Mouse (Mus musculus) MEL (cell line): Measurements from ENCODE around the gene 6030408B16Rik. TPM values are rescaled to one million over a fixed set of nuclear protein-coding genes. Genes with fewer than 3 reads are reported as not detected.

Experiments used
- DNase-seq: peaks from one replicate; pipeline ENCODE4 v3.0.0; 2011; ENCODE audit warnings: low read depth, low spot score
- H3K27ac ChIP-seq: 2 replicates; pipeline ENCODE4 v1.5.1; 2012; ENCODE audit warnings: low read depth, mild to moderate bottlenecking, control low read depth, low read length, moderate library complexity; ENCODE audit not compliant: control insufficient read depth
- H3K27me3 ChIP-seq, 2 experiments: fragments of 150-350 bp in 1 of 2; sonication (generic) in 1 of 2; 2 replicates each; pipeline ENCODE4 v1.6.1; 2012; ENCODE audit warnings: low read length in 2 of 2, mild to moderate bottlenecking in 2 of 2, improper control_type of control experiment in 1 of 2, moderate library complexity in 1 of 2; ENCODE audit not compliant: insufficient read depth in 2 of 2, control insufficient read depth in 1 of 2
- H3K36me3 ChIP-seq, 2 experiments: 2 replicates each; pipeline ENCODE4 v1.6.1; 2012 to 2014; ENCODE audit warnings: low read length in 2 of 2, improper control_type of control experiment in 1 of 2, inconsistent platforms in 1 of 2, mild to moderate bottlenecking in 1 of 2; ENCODE audit not compliant: insufficient read depth in 2 of 2, control insufficient read depth in 1 of 2
- H3K4me1 ChIP-seq, 2 experiments: fragments of 150-350 bp in 1 of 2; sonication (generic) in 1 of 2; 2 replicates each; pipeline ENCODE4 v1.6.1; 2012; ENCODE audit warnings: low read length in 2 of 2, improper control_type of control experiment in 1 of 2, mild to moderate bottlenecking in 1 of 2; ENCODE audit not compliant: insufficient read depth in 2 of 2, control insufficient read depth in 1 of 2
- H3K4me3 ChIP-seq, 2 experiments: fragments of 150-350 bp in 1 of 2; sonication (generic) in 1 of 2; 2 replicates each; pipeline ENCODE4 v1.5.1; 2012; ENCODE audit warnings: low read depth in 2 of 2, low read length in 2 of 2, mild to moderate bottlenecking in 2 of 2, moderate library complexity in 2 of 2, control low read depth in 1 of 2, improper control_type of control experiment in 1 of 2; ENCODE audit not compliant: control insufficient read depth in 1 of 2, insufficient read depth in 1 of 2
- H3K79me2 ChIP-seq: 2 replicates; pipeline ENCODE4 v1.6.1; 2012; ENCODE audit warnings: mild to moderate bottlenecking, low read length, moderate library complexity; ENCODE audit not compliant: control insufficient read depth, poor library complexity, insufficient read depth
- H3K9ac ChIP-seq: 2 replicates; pipeline ENCODE4 v1.6.1; 2012; ENCODE audit warnings: low read depth, mild to moderate bottlenecking, control low read depth, low read length, moderate library complexity; ENCODE audit not compliant: control insufficient read depth, poor library complexity, severe bottlenecking
- H3K9me3 ChIP-seq: fragments of 150-350 bp; sonication (generic); replicated peaks from 2 replicates; pipeline ENCODE4 v1.6.1; 2012; ENCODE audit warnings: mild to moderate bottlenecking, low read length, improper control_type of control experiment, moderate library complexity; ENCODE audit not compliant: insufficient read depth
- CHD2 ChIP-seq: IDR thresholded peaks from 2 replicates; pipeline ENCODE4 v1.6.1; 2011; ENCODE audit warnings: low read length, improper control_type of control experiment
- ELF1 ChIP-seq: IDR thresholded peaks from 2 replicates; pipeline ENCODE4 v1.6.1; 2014; ENCODE audit warnings: low read depth, mild to moderate bottlenecking, inconsistent platforms, low read length, improper control_type of control experiment, moderate library complexity
- EP300 ChIP-seq, 2 experiments: IDR thresholded peaks; 2 replicates each; pipeline ENCODE4 v1.6.1; 2011; ENCODE audit warnings: improper control_type of control experiment in 2 of 2, low read length in 2 of 2, low read depth in 1 of 2, mild to moderate bottlenecking in 1 of 2
- ETS1 ChIP-seq: IDR thresholded peaks from 2 replicates; pipeline ENCODE4 v1.6.1; 2012; ENCODE audit warnings: low read depth, mild to moderate bottlenecking, inconsistent platforms, low read length, improper control_type of control experiment, moderate library complexity
- GATA1 ChIP-seq: IDR thresholded peaks from 2 replicates; pipeline ENCODE4 v1.6.1; 2011; ENCODE audit warnings: low read depth, low read length, improper control_type of control experiment
- KAT2A ChIP-seq: conservative IDR thresholded peaks from 2 replicates; pipeline ENCODE4 v1.6.1; 2012; ENCODE audit warnings: low read depth, low read length, improper control_type of control experiment, inconsistent platforms
- MAX ChIP-seq: IDR thresholded peaks from 2 replicates; pipeline ENCODE4 v1.6.1; 2011; ENCODE audit warnings: low read length, improper control_type of control experiment
- MYC ChIP-seq: IDR thresholded peaks from 2 replicates; pipeline ENCODE4 v1.6.1; 2011; ENCODE audit warnings: low read depth, mild to moderate bottlenecking, low read length, improper control_type of control experiment, moderate library complexity
- NELFE ChIP-seq: IDR thresholded peaks from 2 replicates; pipeline ENCODE4 v1.6.1; 2011; ENCODE audit warnings: low read depth, low read length, improper control_type of control experiment
- POLR2A ChIP-seq, 2 experiments: IDR thresholded peaks; 2 replicates each; pipeline ENCODE4 v1.6.1; 2011 to 2012; ENCODE audit warnings: low read length in 2 of 2, mild to moderate bottlenecking in 2 of 2, control low read depth in 1 of 2, improper control_type of control experiment in 1 of 2, low read depth in 1 of 2, moderate library complexity in 1 of 2; ENCODE audit not compliant: control insufficient read depth in 1 of 2, insufficient read depth in 1 of 2, poor library complexity in 1 of 2
- POLR2AphosphoS5 ChIP-seq: IDR thresholded peaks from 2 replicates; pipeline ENCODE4 v1.6.1; 2012; ENCODE audit warnings: low read depth, borderline replicate concordance, mild to moderate bottlenecking, inconsistent platforms, low read length, moderate library complexity, mixed read lengths
- RCOR1 ChIP-seq: IDR thresholded peaks from 2 replicates; pipeline ENCODE4 v1.6.1; 2012; ENCODE audit warnings: low read depth, mild to moderate bottlenecking, inconsistent platforms, low read length, improper control_type of control experiment
- SMC3 ChIP-seq: IDR thresholded peaks from 2 replicates; pipeline ENCODE4 v1.6.1; 2011; ENCODE audit warnings: low read depth, low read length, improper control_type of control experiment
- TCF12 ChIP-seq: IDR thresholded peaks from 2 replicates; pipeline ENCODE4 v1.6.1; 2014; ENCODE audit warnings: low read depth, mild to moderate bottlenecking, inconsistent platforms, low read length, improper control_type of control experiment, moderate library complexity
- ZMIZ1 ChIP-seq: IDR thresholded peaks from 2 replicates; pipeline ENCODE4 v1.6.1; 2012; ENCODE audit warnings: low read depth, mild to moderate bottlenecking, inconsistent platforms, low read length, improper control_type of control experiment, moderate library complexity
- ZNF384 ChIP-seq: IDR thresholded peaks from 2 replicates; pipeline ENCODE4 v1.6.1; 2012; ENCODE audit warnings: low read depth, mild to moderate bottlenecking, inconsistent platforms, low read length, improper control_type of control experiment
- polyA plus RNA-seq, 2 experiments: library from polyadenylated mRNA; stranded (reverse) in 1 of 2; unstranded in 1 of 2; fragments of >175 nt in 1 of 2; fragments of >200 nt in 1 of 2; gene quantifications; 2 replicates each; pipeline versions ENCODE4 v1.2.1 to v1.2.4; 2012; ENCODE audit warnings: low replicate concordance in 2 of 2, low read depth in 1 of 2; ENCODE audit not compliant: insufficient read length in 2 of 2, insufficient read depth in 1 of 2, missing spikeins in 1 of 2
- total RNA-seq: library from RNA; depleted of rRNA; stranded (reverse); fragments of 300-350 nt; gene quantifications from 2 replicates; pipeline ENCODE4 v1.2.3, GENCODE M21; 2012

The 6030408B16Rik gene
- total and polyA plus RNA-seq, 3 experiments: 0.12 to 0.18 TPM; not detected in 1

DNA sequence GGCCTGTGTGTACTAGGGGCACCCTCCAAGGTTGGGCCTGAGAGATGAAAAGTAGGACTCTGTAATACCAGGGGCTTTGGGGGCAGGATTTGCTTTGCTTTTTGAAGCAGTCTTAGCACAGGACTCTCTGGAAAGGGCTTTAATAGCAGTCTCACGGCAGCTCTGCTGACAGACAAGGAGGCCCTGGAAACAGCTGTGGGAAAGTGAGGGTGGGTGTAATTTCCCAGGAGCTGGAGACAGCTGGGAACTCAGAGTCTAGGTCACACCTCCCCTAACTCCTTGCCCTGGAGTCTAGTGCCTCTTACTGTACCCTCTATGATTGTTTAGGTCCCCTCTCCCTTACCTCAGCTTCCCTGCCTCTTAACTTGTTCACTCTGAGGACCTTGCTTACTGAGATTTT lies 40.2 kb downstream of the 6030408B16Rik start:
- H3K27me3 ChIP-seq: no peaks in the 10 kb centered on the region
- no peak overlapping the region for H3K27ac ChIP-seq
- no peaks in the 10 kb centered on the region for H3K9me3 ChIP-seq
- no peak overlapping the region for H3K4me3 ChIP-seq
- TF ChIP-seq TCF12 (no peak), ZNF384 (no peak), POLR2AphosphoS5 (no peak), ZMIZ1 (no peak)
- TF ChIP-seq, all 39 proteins: peak for 0
- H3K79me2 ChIP-seq: no peaks in the 10 kb centered on the region
- H3K4me1 ChIP-seq: peaks cover 0 to 13% of the 10 kb centered on the region in 2 experiments; a peak in 3 of 4 replicates
- no peak overlapping the region for H3K9ac ChIP-seq
- DNase-seq: no peak
- no peaks in the 10 kb centered on the region; a peak in 1 of 4 replicates for H3K36me3 ChIP-seq

DNA sequence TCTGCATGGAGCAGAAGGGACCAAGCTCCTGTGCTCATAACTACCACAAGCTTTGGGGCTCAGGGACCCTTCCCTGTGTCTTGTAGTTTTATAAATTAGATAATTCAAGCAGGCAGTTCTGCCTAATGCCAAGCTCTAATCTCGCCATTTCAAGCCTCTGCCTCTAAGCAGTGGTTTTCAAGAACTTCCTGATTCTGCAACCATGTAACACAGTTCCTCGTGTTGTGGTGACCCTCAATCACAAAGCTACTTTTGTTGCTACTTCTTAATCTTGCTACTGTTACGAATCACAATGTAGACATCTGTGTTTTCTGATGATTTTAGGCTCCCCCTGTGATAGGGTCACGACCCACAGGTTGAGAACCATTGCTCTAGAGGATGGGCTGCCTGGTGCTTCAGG lies 40.6 kb downstream of the 6030408B16Rik start:
- H3K36me3 ChIP-seq: no peaks in the 10 kb centered on the region; a peak in 1 of 4 replicates
- H3K9ac ChIP-seq: no peak overlapping the region
- no peaks in the 10 kb centered on the region for H3K9me3 ChIP-seq
- H3K4me1 ChIP-seq: peaks cover 0 to 13% of the 10 kb centered on the region in 2 experiments; a peak in 3 of 4 replicates
- no peaks in the 10 kb centered on the region for H3K79me2 ChIP-seq
- TF ChIP-seq MYC (peak; percentile 54; the same call in 1 of the 2 replicates), POLR2A (IDR thresholded peaks at IDR 0.05; ENCODE audit: control insufficient read depth in 1 of 2, insufficient read depth in 1 of 2, low read depth in 1 of 2, low read length in 2 of 2, poor library complexity in 1 of 2) (no peak), CHD2 (no peak), KAT2A (no peak), GATA1 (peak; percentile 50), SMC3 (0 out of 2 replicates have a peak, but pooled peaks have one; percentile 2), TCF12 (peak; percentile 21; the same call in 1 of the 2 replicates), EP300 (IDR thresholded peaks at IDR 0.05; ENCODE audit: low read depth in 1 of 2, low read length in 2 of 2) (peak; percentile 38 to 46; a peak in 1 of 4 replicates), MAX (peak; percentile 61; the same call in 1 of the 2 replicates), ELF1 (0 out of 2 replicates have a peak, but pooled peaks have one; percentile 37), ETS1 (no peak), NELFE (no peak), RCOR1 (peak; percentile 92)
- H3K27me3 ChIP-seq: no peaks in the 10 kb centered on the region
- DNase-seq: peak; percentile 69
- no peak overlapping the region for H3K27ac ChIP-seq
- H3K4me3 ChIP-seq: no peak overlapping the region
